Mouse (Mus musculus) testis, adult 2 months (tissue): ENCODE measurements around the gene Phactr1. TPM values are rescaled to one million over a fixed set of nuclear protein-coding genes. Genes with fewer than 3 reads are reported as not detected.

ENCODE experiments used
- H3K27ac ChIP-seq: fragments of 200-500 bp; 2 replicates; pipeline ENCODE4 v1.5.1; 2012; ENCODE audit warnings: low read depth, low read length; ENCODE audit not compliant: control insufficient read depth, insufficient read depth
- H3K27me3 ChIP-seq: fragments of 200-500 bp; 2 replicates; pipeline ENCODE4 v1.6.1; 2012; ENCODE audit warnings: mild to moderate bottlenecking, low read length, moderate library complexity; ENCODE audit not compliant: control insufficient read depth, insufficient read depth
- H3K36me3 ChIP-seq: fragments of 200-500 bp; 2 replicates; pipeline ENCODE4 v1.6.1; 2012; ENCODE audit warnings: mild to moderate bottlenecking, low read length; ENCODE audit not compliant: control insufficient read depth, insufficient read depth
- H3K4me1 ChIP-seq: fragments of 200-500 bp; 2 replicates; pipeline ENCODE4 v1.6.1; 2012; ENCODE audit warnings: low read length; ENCODE audit not compliant: control insufficient read depth, insufficient read depth
- H3K4me3 ChIP-seq: fragments of 200-500 bp; 2 replicates; pipeline ENCODE4 v1.5.1; 2012; ENCODE audit warnings: low read depth, mild to moderate bottlenecking, low read length, moderate library complexity, mixed read lengths; ENCODE audit not compliant: control insufficient read depth
- CTCF ChIP-seq: fragments of 200-500 bp; IDR thresholded peaks from 2 replicates; pipeline ENCODE4 v1.5.1; 2012; ENCODE audit warnings: low read depth, mild to moderate bottlenecking, inconsistent platforms, low read length, moderate library complexity; ENCODE audit not compliant: control insufficient read depth, insufficient read depth, insufficient replicate concordance
- POLR2A ChIP-seq: fragments of 200-500 bp; IDR thresholded peaks from 2 replicates; pipeline ENCODE4 v1.6.1; 2012; ENCODE audit warnings: low read depth, mild to moderate bottlenecking, inconsistent platforms, low read length, moderate library complexity; ENCODE audit not compliant: control insufficient read depth
- polyA plus RNA-seq: library from polyadenylated mRNA; depleted of rRNA; stranded (reverse); fragments of >200 nt; gene quantifications from 2 replicates; pipeline ENCODE4 v1.2.3, GENCODE M21; 2012

Gene Phactr1
- polyA plus RNA-seq, 1 experiment = 50.2 TPM

DNA sequence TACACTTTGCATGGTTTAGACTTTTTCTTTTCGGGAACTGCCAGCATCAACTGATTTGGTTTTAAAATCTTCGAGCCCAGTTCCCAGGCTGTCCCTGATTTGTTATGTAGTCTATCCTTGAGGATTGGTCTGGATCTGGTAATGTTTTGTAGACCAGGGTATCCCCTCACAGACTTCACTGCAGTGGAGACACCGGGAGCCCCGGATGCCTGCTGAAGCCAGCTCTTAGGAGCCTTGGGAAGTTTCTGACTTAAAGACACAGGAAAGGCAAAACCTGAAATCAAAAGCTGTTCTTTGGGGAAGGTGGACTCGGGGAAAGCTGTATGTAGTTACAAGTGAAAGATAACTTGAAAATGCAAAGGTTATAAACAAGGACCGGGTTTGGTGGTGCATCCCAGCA is 186.6 kb downstream of the Phactr1 start:
- Histone ChIP-seq H3K27me3 (no peaks in the 10 kb centered on the region), H3K4me3 (peak overlapping the region; percentile 74; the same call in 1 of the 2 replicates), H3K36me3 (no peaks in the 10 kb centered on the region), H3K27ac (no peak overlapping the region), H3K4me1 (peaks cover 6% of the 10 kb centered on the region)
- TF ChIP-seq POLR2A (no peak), CTCF (no peak)

DNA sequence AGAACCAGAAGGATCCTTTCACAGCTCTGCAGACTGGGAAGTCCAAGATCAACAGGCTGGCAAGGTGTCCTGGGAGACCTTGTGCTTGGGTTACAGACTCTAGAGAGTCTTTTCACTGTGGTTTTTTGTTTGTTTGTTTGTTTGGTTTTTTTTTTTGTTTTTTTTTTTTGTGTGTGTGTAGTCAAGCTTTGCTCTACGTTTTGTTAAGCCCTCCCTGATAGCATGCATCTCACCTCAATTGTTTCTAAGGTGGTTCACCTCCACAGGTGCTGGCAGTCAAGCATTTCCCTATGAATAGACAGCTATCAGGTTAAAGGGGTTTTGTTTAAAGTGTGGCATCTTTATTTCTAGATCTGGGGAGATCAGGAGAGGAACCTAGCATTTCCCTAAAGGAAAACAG is 191.7 kb downstream of the Phactr1 start:
- no peaks in the 10 kb centered on the region for H3K36me3 ChIP-seq
- no peaks in the 10 kb centered on the region for H3K4me1 ChIP-seq
- no peak for TF ChIP-seq POLR2A
- no peak for TF ChIP-seq CTCF
- H3K27me3 ChIP-seq = no peaks in the 10 kb centered on the region
- H3K27ac ChIP-seq = no peak overlapping the region
- no peak overlapping the region for H3K4me3 ChIP-seq

DNA sequence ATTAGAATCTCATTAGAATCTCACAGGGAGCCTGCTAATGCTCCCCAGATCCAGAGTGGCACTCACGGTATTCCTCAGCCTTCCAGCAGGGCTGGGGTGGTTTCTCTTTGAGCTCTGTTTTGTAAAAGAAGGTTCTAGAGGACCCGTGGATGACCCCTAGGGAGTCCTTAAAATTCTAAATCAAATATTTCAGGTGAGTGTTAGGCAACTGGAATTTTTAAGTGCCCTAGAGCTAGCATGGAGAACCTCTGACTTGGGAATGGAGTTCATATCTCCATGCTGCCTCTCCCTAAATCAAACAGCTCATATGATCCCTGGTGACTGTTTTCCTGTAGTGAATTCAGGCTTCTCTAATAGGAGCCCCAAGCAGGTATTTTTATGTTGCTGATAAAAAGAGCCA is 197.9 kb downstream of the Phactr1 start:
- Histone ChIP-seq H3K4me1 (no peaks in the 10 kb centered on the region), H3K4me3 (no peak overlapping the region), H3K36me3 (no peaks in the 10 kb centered on the region), H3K27me3 (no peaks in the 10 kb centered on the region), H3K27ac (no peak overlapping the region)
- TF ChIP-seq CTCF (no peak), POLR2A (no peak)

DNA sequence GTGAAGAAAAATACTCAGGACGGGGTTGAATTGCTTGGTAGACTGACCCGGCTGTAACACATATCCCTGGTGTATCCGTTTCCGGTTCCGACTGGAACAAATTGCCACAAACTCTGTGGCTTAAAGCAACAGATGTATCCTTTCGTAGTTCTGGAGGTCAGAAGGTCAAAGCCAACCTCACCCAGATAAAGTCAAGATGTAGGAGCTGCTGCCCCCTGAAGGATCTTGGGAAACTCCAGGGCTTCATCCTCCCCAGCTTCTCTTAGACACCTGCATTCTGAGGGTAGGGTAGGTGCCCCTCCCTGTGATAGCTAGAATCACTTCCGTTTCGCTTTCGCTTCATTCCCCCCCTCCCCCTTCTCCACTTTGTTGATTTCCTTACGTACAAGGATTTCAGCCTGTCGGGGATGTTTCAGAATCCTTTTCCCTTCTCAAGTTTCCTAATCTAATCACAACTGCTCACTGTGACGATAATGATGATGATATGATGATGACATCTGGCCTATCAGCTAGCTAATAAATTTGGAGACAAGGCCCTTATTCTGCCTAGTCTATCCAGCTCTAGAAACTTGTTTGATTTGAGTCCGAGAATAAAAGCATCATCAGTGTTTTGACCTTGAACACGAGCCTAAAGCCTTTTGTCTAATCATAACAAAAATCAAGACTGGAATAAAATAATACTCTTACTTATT is 203.8 kb downstream of the Phactr1 start:
- peaks cover 6% of the 10 kb centered on the region for H3K4me1 ChIP-seq
- H3K27me3 ChIP-seq = no peaks in the 10 kb centered on the region
- H3K4me3 ChIP-seq = peak overlapping the region; percentile 58
- H3K27ac ChIP-seq = peak overlapping the region; percentile 58
- no peak for TF ChIP-seq POLR2A
- TF ChIP-seq CTCF = no peak
- no peaks in the 10 kb centered on the region for H3K36me3 ChIP-seq

DNA sequence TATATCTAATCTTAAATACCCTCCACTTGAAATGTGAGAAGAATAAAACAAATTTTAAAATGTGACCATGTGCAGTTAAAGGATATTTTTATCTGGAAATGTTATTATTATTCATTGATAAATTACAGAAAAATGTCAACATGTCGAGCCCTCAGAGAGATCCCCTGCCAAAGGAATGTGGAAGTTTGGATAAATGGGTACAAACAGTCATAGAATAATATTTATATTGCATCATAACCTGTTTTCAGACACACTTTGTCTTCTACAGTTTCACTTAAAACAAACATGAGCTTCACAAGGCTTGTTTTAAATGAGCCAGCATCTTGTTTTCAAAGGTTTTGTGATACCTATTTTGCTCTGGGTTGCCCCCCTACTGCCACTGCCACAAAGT is 204.3 kb downstream of the Phactr1 start:
- no peak for TF ChIP-seq CTCF
- TF ChIP-seq POLR2A = no peak
- no peaks in the 10 kb centered on the region for H3K27me3 ChIP-seq
- no peak overlapping the region; the same call in 1 of the 2 replicates for H3K27ac ChIP-seq
- peaks cover 6% of the 10 kb centered on the region for H3K4me1 ChIP-seq
- H3K36me3 ChIP-seq = no peaks in the 10 kb centered on the region
- no peak overlapping the region for H3K4me3 ChIP-seq

DNA sequence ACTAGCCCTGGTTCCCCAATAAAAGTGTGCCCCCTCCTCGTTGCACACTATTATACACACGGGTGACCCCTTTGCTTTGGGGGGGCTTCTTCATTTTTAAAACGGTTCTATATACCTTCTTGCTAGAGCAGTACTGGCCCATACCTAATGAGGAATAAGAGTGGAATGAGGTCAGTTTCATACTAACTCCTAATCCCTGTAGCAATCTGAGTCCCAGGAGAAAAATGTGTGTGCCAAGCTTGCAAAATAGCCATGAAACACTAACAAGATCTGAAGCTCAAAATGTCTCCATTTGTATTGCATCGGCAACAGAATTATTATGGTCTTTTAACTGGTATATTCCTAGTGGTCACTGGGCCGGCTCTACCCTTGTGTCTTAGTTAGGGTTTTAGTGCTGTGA is 207.3 kb downstream of the Phactr1 start:
- H3K4me1 ChIP-seq = peaks cover 6% of the 10 kb centered on the region

DNA sequence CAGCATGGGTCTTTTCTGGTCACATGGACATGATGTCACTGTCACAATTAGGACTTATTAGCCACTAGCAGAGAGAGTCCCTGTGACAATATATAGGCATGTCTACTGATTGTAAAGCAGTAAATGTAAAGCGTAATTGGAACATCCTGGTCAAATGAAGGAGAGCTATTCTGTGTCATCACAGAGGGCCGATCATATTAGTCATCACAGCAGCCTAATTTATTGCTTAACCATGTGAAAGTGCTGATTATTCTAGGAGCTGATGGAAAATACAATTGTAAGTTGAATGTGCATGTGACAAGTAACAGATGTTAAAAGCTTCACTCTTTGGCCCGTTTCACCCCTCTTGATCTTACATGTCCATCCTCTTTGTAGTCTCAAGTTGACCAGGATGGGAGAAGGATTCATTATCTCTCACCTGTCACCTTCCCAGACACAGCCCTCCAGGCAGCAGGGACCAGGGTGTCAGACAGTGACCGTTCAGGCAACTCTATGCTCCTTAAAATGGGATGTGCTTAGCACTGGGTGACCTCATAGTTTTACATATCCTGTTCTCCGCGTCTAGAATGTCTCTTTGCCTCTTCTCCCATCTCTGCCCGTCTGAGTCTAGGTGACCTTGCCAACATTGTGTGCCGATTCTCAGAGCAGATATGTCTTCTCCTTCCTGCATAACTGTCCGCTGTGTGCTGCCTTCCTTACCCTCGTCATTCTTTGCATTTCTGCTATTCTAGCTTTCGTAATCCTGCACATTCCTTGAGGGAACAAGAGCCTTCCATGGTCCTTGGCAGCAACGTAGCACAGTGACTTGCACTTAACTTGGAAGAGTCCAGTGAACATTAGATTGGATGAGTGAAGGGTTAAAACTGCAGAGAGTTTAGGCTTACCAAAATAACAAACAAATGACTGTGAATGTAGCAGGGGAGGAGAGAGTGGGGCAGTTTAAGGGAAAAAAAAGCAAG is 209.4 kb downstream of the Phactr1 start:
- Histone ChIP-seq H3K27me3 (no peaks in the 10 kb centered on the region), H3K4me1 (no peaks in the 10 kb centered on the region), H3K4me3 (no peak overlapping the region), H3K36me3 (no peaks in the 10 kb centered on the region), H3K27ac (no peak overlapping the region)
- TF ChIP-seq CTCF = no peak

More for the DNA sequence above, 207.3 kb downstream of the Phactr1 start:
- TF ChIP-seq POLR2A = no peak
- no peak for TF ChIP-seq CTCF
- H3K36me3 ChIP-seq = no peaks in the 10 kb centered on the region
- H3K4me3 ChIP-seq = no peak overlapping the region
- no peaks in the 10 kb centered on the region for H3K27me3 ChIP-seq
- H3K27ac ChIP-seq = no peak overlapping the region

DNA sequence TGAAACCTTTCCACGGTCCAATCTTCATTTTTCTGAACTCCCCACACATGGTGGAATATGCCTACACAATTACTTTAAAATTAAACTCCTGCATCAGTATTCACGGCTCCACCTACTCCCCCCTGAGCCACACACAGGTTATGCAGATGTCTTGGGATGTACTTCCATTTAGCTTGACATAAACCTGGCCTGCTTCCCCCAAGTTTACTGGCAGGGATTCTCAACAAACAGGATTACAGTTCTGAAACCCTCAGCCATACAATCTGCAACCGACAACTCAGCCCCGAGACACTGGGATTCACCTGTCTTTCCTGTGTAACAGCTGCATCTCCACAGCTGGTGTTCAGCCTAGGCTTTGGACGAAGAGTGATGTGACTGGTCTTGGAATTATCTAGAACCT is 210.2 kb downstream of the Phactr1 start:
- TF ChIP-seq CTCF (no peak), POLR2A (no peak)
- H3K36me3 ChIP-seq = no peaks in the 10 kb centered on the region
- H3K4me1 ChIP-seq = no peaks in the 10 kb centered on the region
- no peak overlapping the region for H3K27ac ChIP-seq
- no peak overlapping the region for H3K4me3 ChIP-seq
- no peaks in the 10 kb centered on the region for H3K27me3 ChIP-seq
